Mouse (Mus musculus): ENCODE results near the gene Ppp2r3a. TPM values are rescaled to one million over a fixed set of nuclear protein-coding genes. Genes with fewer than 3 reads are reported as not detected.

Gene Ppp2r3a
- polyA plus RNA-seq, 1 experiment from 2014 or later = 16.4 TPM

DNA sequence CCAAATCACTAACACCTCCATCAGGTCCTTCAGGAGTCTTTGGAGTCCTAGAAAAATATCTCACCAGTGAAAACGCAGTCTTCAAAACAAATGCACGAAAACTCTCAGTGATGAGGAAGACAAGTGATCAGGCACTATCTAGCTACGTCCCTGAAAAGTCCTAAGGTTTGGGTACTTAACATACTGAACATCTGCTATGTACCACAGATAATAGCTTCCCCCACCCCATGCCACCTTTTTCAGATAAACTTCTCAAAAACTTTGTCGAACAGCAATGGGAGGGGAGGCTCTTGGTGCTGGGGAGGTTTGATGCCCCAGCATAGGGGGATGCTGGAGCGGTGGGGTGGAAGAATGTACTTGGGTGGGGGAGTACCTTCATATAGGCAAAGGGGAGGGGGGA, 6.1 kb downstream of the Ppp2r3a start:
- no peaks in the 10 kb centered on the region for H3K27me3 ChIP-seq (ENCODE audit: control insufficient read depth, insufficient read depth, low read length)
- H3K9ac ChIP-seq (ENCODE audit: low read length) = no peak overlapping the region
- no peak overlapping the region for H3K4me3 ChIP-seq (ENCODE audit: low read depth, low read length)
- 84% methylated on average over 5 of the region's 5 CpGs for WGBS
- H3K36me3 ChIP-seq (ENCODE audit: control insufficient read depth, insufficient read depth, low read length) = no peaks in the 10 kb centered on the region
- H3K4me1 ChIP-seq (ENCODE audit: control insufficient read depth, insufficient read depth, low read length) = peaks cover 6% of the 10 kb centered on the region; the same call in 1 of the 2 replicates
- ATAC-seq (ENCODE audit: insufficient read depth, low FRiP score, low TSS enrichment) (no peak), DNase-seq (ENCODE audit: low spot score) (no peak)
- no peak overlapping the region for H3K4me2 ChIP-seq (ENCODE audit: low read depth)
- H3K9me3 ChIP-seq (ENCODE audit: control insufficient read depth, low read length) = no peaks in the 10 kb centered on the region
- H3K27ac ChIP-seq (ENCODE audit: low read depth, low read length) = no peak overlapping the region

DNA sequence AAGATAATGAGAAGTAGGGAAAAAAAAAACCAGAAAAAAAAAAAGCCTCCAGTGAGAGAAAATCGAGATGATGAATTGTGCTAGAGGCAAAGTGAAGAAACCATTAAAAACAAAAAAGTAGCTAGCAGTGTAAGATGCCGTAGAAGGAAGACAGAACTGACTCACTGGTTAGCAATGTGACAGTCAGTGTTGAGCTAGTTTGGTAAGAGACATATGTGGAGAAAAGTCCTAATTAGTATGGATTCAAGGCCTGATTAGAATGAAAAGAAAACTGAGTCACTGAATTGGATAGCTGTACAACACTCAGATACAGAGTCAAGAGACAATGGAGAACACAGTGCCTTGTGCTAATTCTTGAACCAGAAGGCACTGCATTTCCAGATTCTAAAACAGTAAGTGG, 7.9 kb downstream of the Ppp2r3a start:
- no peak overlapping the region for H3K9ac ChIP-seq (ENCODE audit: low read length)
- no peak overlapping the region for H3K4me3 ChIP-seq (ENCODE audit: low read depth, low read length)
- no peaks in the 10 kb centered on the region for H3K36me3 ChIP-seq (ENCODE audit: control insufficient read depth, insufficient read depth, low read length)
- WGBS = 75% methylated on average over 2 of the region's 2 CpGs
- no peak overlapping the region for H3K27ac ChIP-seq (ENCODE audit: low read depth, low read length)
- no peaks in the 10 kb centered on the region for H3K9me3 ChIP-seq (ENCODE audit: control insufficient read depth, low read length)
- no peaks in the 10 kb centered on the region for H3K27me3 ChIP-seq (ENCODE audit: control insufficient read depth, insufficient read depth, low read length)
- H3K4me2 ChIP-seq (ENCODE audit: low read depth) = no peak overlapping the region
- no peaks in the 10 kb centered on the region for H3K4me1 ChIP-seq (ENCODE audit: control insufficient read depth, insufficient read depth, low read length)
- ATAC-seq (ENCODE audit: insufficient read depth, low FRiP score, low TSS enrichment) = no peak
- DNase-seq (ENCODE audit: low spot score) = no peak

DNA sequence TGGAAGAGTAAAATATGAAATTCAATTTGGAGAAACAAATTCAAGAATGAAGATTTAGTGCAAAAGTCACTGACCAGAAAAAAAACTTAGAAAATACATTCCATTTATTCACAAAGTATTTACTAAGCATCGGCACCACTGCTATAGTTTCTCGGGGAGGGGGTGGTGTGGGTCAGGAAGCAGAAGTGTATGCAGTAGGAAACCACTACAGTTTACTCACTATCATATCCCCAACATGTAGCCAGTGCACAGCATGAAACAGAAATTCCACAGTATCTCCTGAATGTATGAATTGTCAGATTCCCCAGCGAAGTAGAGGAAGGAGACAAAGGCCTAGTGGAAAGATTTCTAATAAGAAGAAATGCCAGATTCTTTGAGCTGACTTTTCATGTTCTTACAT, 11.4 kb downstream of the Ppp2r3a start:
- H3K4me2 ChIP-seq (ENCODE audit: low read depth) = no peak overlapping the region
- DNase-seq (ENCODE audit: low spot score) (no peak), ATAC-seq (ENCODE audit: insufficient read depth, low FRiP score, low TSS enrichment) (no peak)
- no peaks in the 10 kb centered on the region for H3K36me3 ChIP-seq (ENCODE audit: control insufficient read depth, insufficient read depth, low read length)
- no peak overlapping the region for H3K4me3 ChIP-seq (ENCODE audit: low read depth, low read length)
- H3K27ac ChIP-seq (ENCODE audit: low read depth, low read length) = no peak overlapping the region
- no peaks in the 10 kb centered on the region for H3K9me3 ChIP-seq (ENCODE audit: control insufficient read depth, low read length)
- 82% methylated on average over 3 of the region's 3 CpGs for WGBS
- H3K9ac ChIP-seq (ENCODE audit: low read length) = no peak overlapping the region
- no peaks in the 10 kb centered on the region for H3K27me3 ChIP-seq (ENCODE audit: control insufficient read depth, insufficient read depth, low read length)
- no peaks in the 10 kb centered on the region for H3K4me1 ChIP-seq (ENCODE audit: control insufficient read depth, insufficient read depth, low read length)

DNA sequence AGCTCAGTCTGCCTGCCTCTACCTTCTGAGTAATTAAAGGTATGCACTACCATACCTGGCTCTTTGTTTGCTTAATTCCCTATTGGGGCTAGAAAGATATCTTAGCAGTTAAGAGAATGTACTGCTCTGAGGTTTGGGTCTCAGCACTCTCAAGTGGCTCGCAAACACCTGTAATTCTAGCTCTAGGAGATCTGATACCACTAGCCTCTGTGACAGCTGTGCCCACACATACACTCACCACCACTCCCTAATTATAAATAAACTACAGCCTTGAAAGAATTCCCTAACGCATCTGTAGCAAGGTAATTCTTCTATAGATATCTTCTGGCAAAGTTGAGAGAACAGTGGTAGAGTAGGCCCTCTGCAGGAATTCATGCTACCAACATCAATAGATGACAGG, 15.8 kb downstream of the Ppp2r3a start:
- H3K4me2 ChIP-seq (ENCODE audit: low read depth) = no peak overlapping the region
- no peak overlapping the region for H3K9ac ChIP-seq (ENCODE audit: low read length)
- no peaks in the 10 kb centered on the region for H3K4me1 ChIP-seq (ENCODE audit: control insufficient read depth, insufficient read depth, low read length)
- H3K9me3 ChIP-seq (ENCODE audit: control insufficient read depth, low read length) = no peaks in the 10 kb centered on the region
- no peak overlapping the region for H3K27ac ChIP-seq (ENCODE audit: low read depth, low read length)
- no peaks in the 10 kb centered on the region for H3K36me3 ChIP-seq (ENCODE audit: control insufficient read depth, insufficient read depth, low read length)
- no peak for DNase-seq (ENCODE audit: low spot score)
- no peaks in the 10 kb centered on the region for H3K27me3 ChIP-seq (ENCODE audit: control insufficient read depth, insufficient read depth, low read length)
- no peak overlapping the region for H3K4me3 ChIP-seq (ENCODE audit: low read depth, low read length)
- WGBS = 87% methylated on average over 2 of the region's 2 CpGs
- no peak for ATAC-seq (ENCODE audit: insufficient read depth, low FRiP score, low TSS enrichment)

DNA sequence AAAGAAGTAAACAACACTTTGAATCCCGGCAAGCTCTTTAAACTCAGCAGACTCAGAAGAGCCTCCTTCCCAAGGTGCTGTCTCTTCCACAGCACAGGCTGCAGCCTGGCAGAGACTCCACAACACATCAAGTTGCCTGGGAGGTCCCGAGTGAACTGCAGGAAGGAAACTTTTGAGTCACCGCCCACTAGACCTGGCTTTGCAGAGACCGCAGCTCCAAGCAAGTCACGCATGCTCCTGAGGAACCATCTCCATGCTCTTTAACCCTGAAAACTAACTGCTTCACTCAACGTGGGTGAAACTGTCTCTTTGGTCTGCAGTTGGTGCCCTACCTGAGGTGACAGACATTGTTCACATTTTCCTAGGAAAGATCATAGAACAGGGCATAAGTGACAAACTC, 19.6 kb downstream of the Ppp2r3a start:
- Histone ChIP-seq H3K4me1 (ENCODE audit: control insufficient read depth, insufficient read depth, low read length) (no peaks in the 10 kb centered on the region), H3K27ac (ENCODE audit: low read depth, low read length) (no peak overlapping the region), H3K9ac (ENCODE audit: low read length) (no peak overlapping the region), H3K9me3 (ENCODE audit: control insufficient read depth, low read length) (no peaks in the 10 kb centered on the region), H3K4me2 (ENCODE audit: low read depth) (no peak overlapping the region), H3K27me3 (ENCODE audit: control insufficient read depth, insufficient read depth, low read length) (no peaks in the 10 kb centered on the region), H3K4me3 (ENCODE audit: low read depth, low read length) (no peak overlapping the region), H3K36me3 (ENCODE audit: control insufficient read depth, insufficient read depth, low read length) (no peaks in the 10 kb centered on the region)
- 79% methylated on average over 6 of the region's 6 CpGs for WGBS
- DNase-seq (ENCODE audit: low spot score) (no peak), ATAC-seq (ENCODE audit: insufficient read depth, low FRiP score, low TSS enrichment) (no peak)

DNA sequence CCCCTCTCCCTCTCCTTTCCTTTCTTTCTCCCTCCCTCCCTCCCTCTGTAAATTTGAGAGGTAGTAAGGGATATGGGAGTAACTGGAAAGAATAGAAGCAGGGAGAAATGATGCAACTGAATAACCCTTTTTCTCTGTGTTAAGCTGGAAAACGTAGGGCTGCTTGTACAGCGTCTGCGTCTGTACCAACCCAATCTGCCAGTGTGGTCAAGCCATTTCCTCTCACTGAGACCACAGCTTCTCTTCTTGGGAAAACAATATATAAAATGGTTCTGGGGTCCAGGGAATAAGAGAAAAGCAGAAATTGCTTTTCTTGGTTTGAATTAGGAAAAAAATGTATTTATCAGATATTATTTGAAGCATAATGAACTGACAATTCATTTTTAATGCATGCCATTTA, 21.6 kb downstream of the Ppp2r3a start:
- H3K9me3 ChIP-seq (ENCODE audit: control insufficient read depth, low read length) = no peaks in the 10 kb centered on the region
- no peak overlapping the region for H3K4me3 ChIP-seq (ENCODE audit: low read depth, low read length)
- no peak overlapping the region for H3K4me2 ChIP-seq (ENCODE audit: low read depth)
- no peak overlapping the region for H3K9ac ChIP-seq (ENCODE audit: low read length)
- 95% methylated on average over 3 of the region's 3 CpGs for WGBS
- H3K4me1 ChIP-seq (ENCODE audit: control insufficient read depth, insufficient read depth, low read length) = no peaks in the 10 kb centered on the region
- ATAC-seq (ENCODE audit: insufficient read depth, low FRiP score, low TSS enrichment) (no peak), DNase-seq (ENCODE audit: low spot score) (no peak)
- H3K27ac ChIP-seq (ENCODE audit: low read depth, low read length) = no peak overlapping the region
- no peaks in the 10 kb centered on the region for H3K36me3 ChIP-seq (ENCODE audit: control insufficient read depth, insufficient read depth, low read length)
- H3K27me3 ChIP-seq (ENCODE audit: control insufficient read depth, insufficient read depth, low read length) = no peaks in the 10 kb centered on the region

DNA sequence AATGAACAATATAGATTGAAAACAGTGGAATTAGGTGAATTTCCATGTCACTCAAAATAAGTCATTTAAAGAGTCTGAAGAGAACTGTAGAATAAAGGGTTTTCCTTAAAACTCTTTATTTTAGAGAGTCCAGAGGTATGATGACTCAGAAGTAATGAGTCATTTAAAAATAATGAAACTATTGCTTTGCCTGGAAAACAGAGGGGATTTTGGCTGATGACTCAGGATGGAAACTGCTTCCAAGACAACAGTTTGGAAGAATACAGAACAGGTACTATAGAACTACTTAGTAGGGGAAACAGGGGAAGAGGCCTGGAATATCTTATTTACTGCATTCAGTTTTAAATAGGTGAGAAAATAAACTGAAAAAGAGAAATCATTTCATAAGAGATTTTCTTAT, 22.7 kb downstream of the Ppp2r3a start:
- H3K27ac ChIP-seq (ENCODE audit: low read depth, low read length) = no peak overlapping the region
- no peak overlapping the region for H3K9ac ChIP-seq (ENCODE audit: low read length)
- no peaks in the 10 kb centered on the region for H3K4me1 ChIP-seq (ENCODE audit: control insufficient read depth, insufficient read depth, low read length)
- no peaks in the 10 kb centered on the region for H3K9me3 ChIP-seq (ENCODE audit: control insufficient read depth, low read length)
- H3K4me3 ChIP-seq (ENCODE audit: low read depth, low read length) = no peak overlapping the region
- H3K36me3 ChIP-seq (ENCODE audit: control insufficient read depth, insufficient read depth, low read length) = no peaks in the 10 kb centered on the region
- DNase-seq (ENCODE audit: low spot score) (no peak), ATAC-seq (ENCODE audit: insufficient read depth, low FRiP score, low TSS enrichment) (no peak)
- H3K4me2 ChIP-seq (ENCODE audit: low read depth) = no peak overlapping the region
- H3K27me3 ChIP-seq (ENCODE audit: control insufficient read depth, insufficient read depth, low read length) = no peaks in the 10 kb centered on the region

DNA sequence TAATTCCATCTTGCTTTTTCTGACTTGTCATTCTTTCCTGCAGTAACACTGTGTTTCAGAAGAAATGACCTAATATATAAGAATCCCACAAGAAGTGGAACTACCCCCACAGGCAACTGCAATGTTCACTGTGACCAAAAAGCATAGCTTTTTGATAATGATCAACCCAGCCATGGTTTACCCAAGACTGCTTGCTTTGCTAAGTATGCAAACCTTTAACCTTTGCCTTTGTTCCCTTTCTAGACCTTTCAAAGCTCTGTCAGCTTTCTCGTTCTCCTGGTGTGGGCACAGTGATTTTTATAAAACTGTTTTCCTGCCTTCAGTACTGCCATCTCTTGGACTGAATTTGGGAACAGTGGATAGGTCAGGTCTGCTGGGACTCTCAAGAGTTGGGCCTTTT, 43.6 kb downstream of the Ppp2r3a start:
- ATAC-seq (ENCODE audit: insufficient read depth, low FRiP score, low TSS enrichment) (no peak), DNase-seq (ENCODE audit: low spot score) (no peak)
- no peaks in the 10 kb centered on the region for H3K36me3 ChIP-seq (ENCODE audit: control insufficient read depth, insufficient read depth, low read length)
- H3K27ac ChIP-seq (ENCODE audit: low read depth, low read length) = no peak overlapping the region
- no peaks in the 10 kb centered on the region for H3K9me3 ChIP-seq (ENCODE audit: control insufficient read depth, low read length)
- H3K4me2 ChIP-seq (ENCODE audit: low read depth) = no peak overlapping the region
- no peak overlapping the region for H3K9ac ChIP-seq (ENCODE audit: low read length)
- no peak overlapping the region for H3K4me3 ChIP-seq (ENCODE audit: low read depth, low read length)
- 45% methylated on average over 1 of the region's 1 CpGs for WGBS
- H3K27me3 ChIP-seq (ENCODE audit: control insufficient read depth, insufficient read depth, low read length) = no peaks in the 10 kb centered on the region
- H3K4me1 ChIP-seq (ENCODE audit: control insufficient read depth, insufficient read depth, low read length) = no peaks in the 10 kb centered on the region

DNA sequence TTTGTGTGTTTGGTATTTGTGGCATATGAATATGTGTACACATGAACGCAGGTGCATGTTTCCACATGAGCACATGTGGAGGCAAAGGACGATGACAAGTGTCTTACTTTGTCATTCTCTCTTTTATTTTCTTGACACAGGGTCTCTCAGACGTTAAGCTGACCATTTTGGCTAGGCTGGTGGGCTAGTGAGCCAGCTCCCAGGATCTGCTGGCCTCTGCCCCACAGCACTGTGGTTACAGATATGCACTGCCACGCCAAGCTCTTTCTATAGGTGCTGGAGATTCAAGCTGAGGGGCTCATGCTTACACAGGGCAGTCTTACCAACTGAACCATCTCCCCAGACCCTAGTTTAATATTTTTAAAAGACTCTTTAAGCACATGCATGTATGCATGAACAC, 45.1 kb downstream of the Ppp2r3a start:
- Histone ChIP-seq H3K4me2 (ENCODE audit: low read depth) (no peak overlapping the region), H3K9me3 (ENCODE audit: control insufficient read depth, low read length) (no peaks in the 10 kb centered on the region), H3K27ac (ENCODE audit: low read depth, low read length) (no peak overlapping the region), H3K9ac (ENCODE audit: low read length) (no peak overlapping the region), H3K4me3 (ENCODE audit: low read depth, low read length) (no peak overlapping the region), H3K4me1 (ENCODE audit: control insufficient read depth, insufficient read depth, low read length) (no peaks in the 10 kb centered on the region), H3K27me3 (ENCODE audit: control insufficient read depth, insufficient read depth, low read length) (no peaks in the 10 kb centered on the region), H3K36me3 (ENCODE audit: control insufficient read depth, insufficient read depth, low read length) (no peaks in the 10 kb centered on the region)
- DNase-seq (ENCODE audit: low spot score) (no peak), ATAC-seq (ENCODE audit: insufficient read depth, low FRiP score, low TSS enrichment) (no peak)
- 83% methylated on average over 4 of the region's 4 CpGs for WGBS
